11 mouse cellular contexts compared by ENCODE assay signal in genomic region chr13:60255715-60256114, GRCm38 (mm10).
DNase-seq lines count a peak whose midpoint lies in the region; ATAC-seq and TF ChIP-seq lines count a peak whose summit lies in the region.
"Had no signal": no experiment of that assay in that cellular context is flagged by ENCODE, and none has a peak within 500 bp of the region (broad histone marks: within the 10 kb centered on the region; RNA-seq: fewer than 3 reads in every experiment).

No protein-coding gene starts in this region.

- 11% methylated on average over 7 of the region's 7 CpGs for WGBS in kidney, embryonic 16.5 days
- 3% methylated on average over 7 of the region's 7 CpGs for WGBS in embryonic facial prominence, embryonic 13.5 days
- WGBS in limb, embryonic 14.5 days, result 11% methylated on average over 7 of the region's 7 CpGs
- 48% methylated on average over 7 of the region's 7 CpGs for WGBS in liver, embryonic 11.5 days

- H3K4me1 ChIP-seq in kidney, embryonic 16.5 days (ENCODE audit: insufficient read depth, low read length), result peaks cover 26% of the 10 kb centered on the region
- peaks cover 45% of the 10 kb centered on the region for H3K4me1 ChIP-seq in embryonic facial prominence, embryonic 13.5 days
- H3K4me1 ChIP-seq in limb, embryonic 14.5 days (ENCODE audit: control insufficient read depth, insufficient read depth, low read length), result peaks cover 31% of the 10 kb centered on the region
- no peaks in the 10 kb centered on the region for H3K4me1 ChIP-seq in liver, embryonic 11.5 days (replicated peaks; ENCODE audit: control insufficient read depth, insufficient read depth, low read length)
- H3K4me1 ChIP-seq: liver, embryonic 13.5 days had no signal

- peak; percentile 81 for ATAC-seq in kidney, embryonic 16.5 days (ENCODE audit: low FRiP score, low TSS enrichment)
- no peak for ATAC-seq in embryonic facial prominence, embryonic 13.5 days (ENCODE audit: insufficient number of reproducible peaks, insufficient read depth, low FRiP score, low TSS enrichment, low read depth)
- ATAC-seq in limb, embryonic 14.5 days (ENCODE audit: low FRiP score, low read depth), result peak; percentile 75
- no peak for ATAC-seq in liver, embryonic 11.5 days (replicated peaks; ENCODE audit: low FRiP score)

- no peak for DNase-seq in kidney, postnatal 14 days
- peak; percentile 78 for DNase-seq in embryo, embryonic 11 days
- peak; percentile 67 for DNase-seq in limb, embryonic 14.5 days (ENCODE audit: low spot score)
- no peak for DNase-seq in liver, embryonic 11.5 days (ENCODE audit: low spot score)
- no peak for DNase-seq in retina, postnatal 1 day
- DNase-seq: cerebellum, adult 9-10 months; liver, embryonic 13.5 days; thymus, adult 18-20 months had no signal

- peak overlapping the region; percentile 81 for H3K27ac ChIP-seq in kidney, embryonic 16.5 days (ENCODE audit: low read length)
- peak overlapping the region; percentile 89 for H3K27ac ChIP-seq in embryonic facial prominence, embryonic 13.5 days
- H3K27ac ChIP-seq in limb, embryonic 14.5 days (replicated peaks; ENCODE audit: low read depth, low read length), result peak overlapping the region; percentile 71
- H3K27ac ChIP-seq in liver, embryonic 11.5 days (ENCODE audit: low read depth, low read length), result no peak overlapping the region
- H3K27ac ChIP-seq: liver, embryonic 13.5 days had no signal

- no peak overlapping the region for H3K4me3 ChIP-seq in kidney, embryonic 16.5 days (ENCODE audit: low read length)
- no peak overlapping the region for H3K4me3 ChIP-seq in embryonic facial prominence, embryonic 13.5 days
- H3K4me3 ChIP-seq in limb, embryonic 14.5 days (replicated peaks; ENCODE audit: low read length), result no peak overlapping the region
- H3K4me3 ChIP-seq in liver, embryonic 11.5 days (ENCODE audit: low read depth, low read length), result no peak overlapping the region
- H3K4me3 ChIP-seq: erythroblast, embryonic 14.5 days; liver, embryonic 13.5 days had no signal

- H3K27me3 ChIP-seq in kidney, embryonic 16.5 days (ENCODE audit: insufficient read depth, low read length), result no peaks in the 10 kb centered on the region
- H3K27me3 ChIP-seq in embryonic facial prominence, embryonic 13.5 days, result no peaks in the 10 kb centered on the region
- H3K27me3 ChIP-seq in limb, embryonic 14.5 days (ENCODE audit: control insufficient read depth, insufficient read depth, low read length), result no peaks in the 10 kb centered on the region
- H3K27me3 ChIP-seq in liver, embryonic 11.5 days (replicated peaks; ENCODE audit: control insufficient read depth, insufficient read depth, low read length), result no peaks in the 10 kb centered on the region
- H3K27me3 ChIP-seq: liver, embryonic 13.5 days had no signal

- TF ChIP-seq POLR2A in limb, embryonic 14.5 days (IDR thresholded peaks at IDR 0.05; ENCODE audit: borderline replicate concordance, extremely low read depth, insufficient read depth, insufficient read length), result no peak

- no peak overlapping the region; the same call in 1 of the 2 replicates for H3K4me2 ChIP-seq in kidney, embryonic 16.5 days (replicated peaks; ENCODE audit: low read depth, low read length)
- H3K4me2 ChIP-seq in embryonic facial prominence, embryonic 13.5 days, result peak overlapping the region; percentile 28; the same call in 1 of the 2 replicates
- 0 out of 2 replicates have a peak overlapping the region, but pooled peaks have one; percentile 10 for H3K4me2 ChIP-seq in limb, embryonic 14.5 days (replicated peaks; ENCODE audit: low read depth, low read length, severe bottlenecking)
- no peak overlapping the region for H3K4me2 ChIP-seq in liver, embryonic 11.5 days
- H3K4me2 ChIP-seq: liver, embryonic 13.5 days had no signal

- H3K9ac ChIP-seq in kidney, embryonic 16.5 days (replicated peaks; ENCODE audit: low read length), result no peak overlapping the region
- no peak overlapping the region for H3K9ac ChIP-seq in embryonic facial prominence, embryonic 13.5 days
- H3K9ac ChIP-seq in limb, embryonic 14.5 days (ENCODE audit: low read depth, low read length, severe bottlenecking), result no peak overlapping the region
- H3K9ac ChIP-seq in liver, embryonic 11.5 days (ENCODE audit: low read depth, low read length), result no peak overlapping the region
- H3K9ac ChIP-seq: liver, embryonic 13.5 days had no signal

- H3K36me3 ChIP-seq in kidney, embryonic 16.5 days (ENCODE audit: insufficient read depth, low read length), result no peaks in the 10 kb centered on the region
- H3K36me3 ChIP-seq in embryonic facial prominence, embryonic 13.5 days, result no peaks in the 10 kb centered on the region
- H3K36me3 ChIP-seq in limb, embryonic 14.5 days (ENCODE audit: control insufficient read depth, insufficient read depth, low read length), result no peaks in the 10 kb centered on the region
- H3K36me3 ChIP-seq in liver, embryonic 11.5 days (ENCODE audit: control insufficient read depth, insufficient read depth, low read length), result no peaks in the 10 kb centered on the region
- H3K36me3 ChIP-seq: liver, embryonic 13.5 days had no signal

- H3K9me3 ChIP-seq in kidney, embryonic 16.5 days (ENCODE audit: low read length), result no peaks in the 10 kb centered on the region
- H3K9me3 ChIP-seq in embryonic facial prominence, embryonic 13.5 days, result no peaks in the 10 kb centered on the region
- H3K9me3 ChIP-seq in limb, embryonic 14.5 days (ENCODE audit: control insufficient read depth, low read length), result no peaks in the 10 kb centered on the region
- H3K9me3 ChIP-seq in liver, embryonic 11.5 days (ENCODE audit: control insufficient read depth, low read length), result no peaks in the 10 kb centered on the region
- H3K9me3 ChIP-seq: liver, embryonic 13.5 days had no signal

Comparison
In these comparisons a context has a peak if more than half of its experiments do, and no peak if none do; other contexts are left out.
1. ATAC-seq: peak in kidney, embryonic 16.5 days (single experiment) and limb, embryonic 14.5 days (single experiment); none in embryonic facial prominence, embryonic 13.5 days (single experiment) and liver, embryonic 11.5 days (single experiment).
2. H3K4me2 ChIP-seq: peak in embryonic facial prominence, embryonic 13.5 days (single experiment) and limb, embryonic 14.5 days (single experiment); none in kidney, embryonic 16.5 days (single experiment) and liver, embryonic 11.5 days (single experiment).
3. DNase-seq: peak in embryo, embryonic 11 days (single experiment) and limb, embryonic 14.5 days (single experiment); none in kidney, postnatal 14 days (single experiment), liver, embryonic 11.5 days (single experiment) and retina, postnatal 1 day (single experiment).